Mouse (Mus musculus) limb, embryonic 11.5 days (tissue): ENCODE results near the gene Tbx19. TPM values are rescaled to one million over a fixed set of nuclear protein-coding genes. Genes with fewer than 3 reads are reported as not detected.

ENCODE experiments used
- ATAC-seq: fragments of 200-750 bp; cut with Nextera tagmentation; 2 replicates; pipeline ENCODE4 v1.8.0; 2017; ENCODE audit warnings: low read depth; ENCODE audit not compliant: insufficient number of reproducible peaks, low FRiP score, low TSS enrichment
- DNase-seq: peaks from one replicate; pipeline ENCODE4 v3.0.0-alpha.2; 2015; ENCODE audit warnings: low spot score
- H3K27ac ChIP-seq: fragments of 300-500 bp; sonication (generic); replicated peaks from 2 replicates; pipeline ENCODE4 v1.5.1; 2014; ENCODE audit warnings: low read depth, mild to moderate bottlenecking, low read length
- H3K27me3 ChIP-seq: fragments of 300-500 bp; sonication (generic); 2 replicates; pipeline ENCODE4 v1.6.1; 2014; ENCODE audit warnings: mild to moderate bottlenecking, low read length, mixed read lengths; ENCODE audit not compliant: control insufficient read depth, insufficient read depth
- H3K36me3 ChIP-seq: fragments of 300-500 bp; sonication (generic); 2 replicates; pipeline ENCODE4 v1.6.1; 2014; ENCODE audit warnings: mild to moderate bottlenecking, low read length, moderate library complexity, mixed read lengths; ENCODE audit not compliant: control insufficient read depth, insufficient read depth
- H3K4me1 ChIP-seq: fragments of 300-500 bp; sonication (generic); 2 replicates; pipeline ENCODE4 v1.6.1; 2014; ENCODE audit warnings: low read length, mixed read lengths; ENCODE audit not compliant: control insufficient read depth, insufficient read depth
- H3K4me2 ChIP-seq: fragments of 300-500 bp; sonication (generic); 2 replicates; pipeline ENCODE4 v1.6.1; 2014; ENCODE audit warnings: low read depth, mild to moderate bottlenecking, moderate library complexity; ENCODE audit not compliant: severe bottlenecking
- H3K4me3 ChIP-seq: fragments of 300-500 bp; sonication (generic); 2 replicates; pipeline ENCODE4 v1.5.1; 2014; ENCODE audit warnings: low read depth, low read length
- H3K9ac ChIP-seq: fragments of 300-500 bp; sonication (generic); 2 replicates; pipeline ENCODE4 v1.6.1; 2014; ENCODE audit warnings: mild to moderate bottlenecking, low read length
- H3K9me3 ChIP-seq: fragments of 300-500 bp; sonication (generic); 2 replicates; pipeline ENCODE4 v1.6.1; 2016; ENCODE audit warnings: low read length; ENCODE audit not compliant: control insufficient read depth
- WGBS: fragments of 180-500 bp; shearing (Covaris S2); extraction: QIAGEN DNeasy Blood & Tissue Kit; methylation state at CpG from one replicate; pipeline ENCODE4 v1.1.7; 2014; 5-methylcytosine and 5-hydroxymethylcytosine counted together
- polyA plus RNA-seq: library from polyadenylated mRNA; unstranded; fragments of >200 nt; fragmentation: Nextera tagmentation; extraction: Ambion mirVana; gene quantifications from 2 replicates; pipeline ENCODE4 v1.2.1, GENCODE M21; 2014

Tbx19 gene
- polyA plus RNA-seq, 1 experiment from 2014 or later, result 0.05 TPM

DNA sequence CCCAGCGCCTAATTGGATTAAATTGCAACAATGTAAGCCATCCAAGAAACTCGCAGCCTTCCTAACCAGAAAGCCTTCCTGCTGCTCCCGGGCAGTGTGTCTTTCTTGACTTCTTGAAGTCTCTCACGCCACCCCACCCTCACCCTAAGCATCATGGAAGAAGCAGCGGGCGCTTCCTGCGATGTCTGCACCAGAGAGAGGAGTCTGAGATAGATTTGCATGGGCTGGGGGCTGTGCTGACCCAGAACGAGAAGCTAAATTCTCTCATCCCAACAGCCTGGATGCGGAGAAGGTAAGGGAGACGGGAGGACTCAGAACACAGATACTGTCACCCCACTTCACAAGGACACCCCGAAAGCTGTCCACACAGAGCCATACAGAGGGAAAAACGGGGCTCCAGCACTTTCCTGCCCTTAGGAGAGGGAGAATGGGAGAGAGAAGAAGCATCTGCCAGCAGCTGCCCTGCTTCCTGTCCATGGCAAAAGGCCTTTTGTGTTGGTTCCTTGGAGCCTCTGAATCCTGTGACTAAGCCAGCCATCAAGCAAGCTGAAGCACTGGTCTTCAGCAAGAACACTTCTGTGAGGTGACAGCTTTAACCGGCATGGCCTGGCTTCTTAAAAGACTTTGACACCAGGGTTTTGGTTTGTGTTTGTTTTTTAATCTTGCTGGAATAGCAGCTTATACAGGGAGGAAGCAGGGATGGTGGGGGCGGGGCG is 41.4 kb downstream of the Tbx19 start:
- no peaks in the 10 kb centered on the region for H3K9me3 ChIP-seq
- H3K4me2 ChIP-seq, result no peak overlapping the region
- no peak for DNase-seq
- no peak overlapping the region for H3K27ac ChIP-seq
- 0 out of 2 replicates have a peak, but pooled peaks cover 3% of the 10 kb centered on the region for H3K4me1 ChIP-seq
- no peak overlapping the region for H3K4me3 ChIP-seq
- ATAC-seq, result no peak
- no peaks in the 10 kb centered on the region for H3K36me3 ChIP-seq
- no peak overlapping the region for H3K9ac ChIP-seq
- 69% methylated on average over 15 of the region's 15 CpGs for WGBS
- no peaks in the 10 kb centered on the region for H3K27me3 ChIP-seq

DNA sequence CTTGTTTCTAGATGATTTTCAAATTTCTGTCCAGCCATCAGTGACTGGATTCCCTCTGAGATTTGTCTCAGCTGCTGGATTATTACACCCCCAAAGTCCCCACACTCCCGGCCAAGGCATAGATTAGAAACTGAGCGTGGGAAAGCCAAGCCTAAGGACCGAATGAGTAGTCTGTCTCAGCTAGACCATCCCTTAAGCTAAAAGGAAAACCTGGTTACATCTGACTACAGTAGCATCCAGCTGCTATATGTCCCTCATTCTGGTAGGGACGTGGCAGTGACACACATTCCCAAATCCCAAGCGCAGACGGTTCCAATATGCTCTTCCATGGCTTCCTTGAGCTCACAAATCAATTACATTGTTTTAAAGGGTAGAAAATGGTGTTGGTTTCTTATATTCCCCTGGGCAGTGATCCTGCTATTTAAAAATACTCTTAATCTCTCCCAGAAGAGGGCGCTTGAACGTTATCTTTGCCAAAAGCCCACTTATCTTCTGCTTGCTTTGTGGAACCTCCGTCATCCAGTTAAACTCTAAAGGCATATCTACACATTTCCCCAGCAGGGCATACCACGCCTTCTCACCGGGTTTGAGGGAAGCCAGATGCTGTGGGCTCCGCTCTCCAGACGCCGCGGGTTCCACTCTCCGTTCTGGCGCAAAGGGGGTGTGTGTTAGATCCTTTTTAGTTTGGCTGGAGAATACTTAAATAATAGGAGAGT is 46.0 kb downstream of the Tbx19 start:
- WGBS, result 49% methylated on average over 17 of the region's 17 CpGs
- no peak overlapping the region for H3K9ac ChIP-seq
- no peaks in the 10 kb centered on the region for H3K27me3 ChIP-seq
- H3K4me1 ChIP-seq, result no peaks in the 10 kb centered on the region
- no peak for DNase-seq
- H3K4me2 ChIP-seq, result no peak overlapping the region
- ATAC-seq, result no peak
- no peaks in the 10 kb centered on the region for H3K9me3 ChIP-seq
- no peaks in the 10 kb centered on the region for H3K36me3 ChIP-seq
- H3K27ac ChIP-seq, result no peak overlapping the region
- no peak overlapping the region for H3K4me3 ChIP-seq

DNA sequence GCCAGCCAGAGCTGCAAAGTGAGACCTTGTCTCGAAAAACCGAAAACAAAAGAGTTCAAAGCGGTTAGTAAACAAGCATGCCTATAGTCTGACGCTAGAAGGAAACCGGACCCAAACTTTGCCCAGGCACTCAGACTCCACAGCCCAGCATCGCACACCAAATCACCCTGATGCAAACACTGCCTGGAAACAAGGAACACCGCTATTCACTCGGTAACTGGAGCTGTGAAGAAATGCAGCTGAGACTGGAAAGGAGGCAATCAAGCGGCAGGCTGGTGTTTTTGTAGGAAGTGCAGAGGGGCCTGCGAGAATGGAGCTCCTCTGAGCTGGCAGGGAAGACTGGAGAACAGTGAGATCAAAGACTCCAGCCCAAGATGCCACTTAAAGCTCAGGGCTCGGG is 46.9 kb downstream of the Tbx19 start:
- no peak for ATAC-seq
- DNase-seq, result no peak
- no peak overlapping the region for H3K9ac ChIP-seq
- H3K4me1 ChIP-seq, result no peaks in the 10 kb centered on the region
- H3K4me3 ChIP-seq, result no peak overlapping the region
- H3K27ac ChIP-seq, result no peak overlapping the region
- no peaks in the 10 kb centered on the region for H3K9me3 ChIP-seq
- no peak overlapping the region for H3K4me2 ChIP-seq
- H3K36me3 ChIP-seq, result no peaks in the 10 kb centered on the region
- no peaks in the 10 kb centered on the region for H3K27me3 ChIP-seq
- 37% methylated on average over 11 of the region's 11 CpGs for WGBS

DNA sequence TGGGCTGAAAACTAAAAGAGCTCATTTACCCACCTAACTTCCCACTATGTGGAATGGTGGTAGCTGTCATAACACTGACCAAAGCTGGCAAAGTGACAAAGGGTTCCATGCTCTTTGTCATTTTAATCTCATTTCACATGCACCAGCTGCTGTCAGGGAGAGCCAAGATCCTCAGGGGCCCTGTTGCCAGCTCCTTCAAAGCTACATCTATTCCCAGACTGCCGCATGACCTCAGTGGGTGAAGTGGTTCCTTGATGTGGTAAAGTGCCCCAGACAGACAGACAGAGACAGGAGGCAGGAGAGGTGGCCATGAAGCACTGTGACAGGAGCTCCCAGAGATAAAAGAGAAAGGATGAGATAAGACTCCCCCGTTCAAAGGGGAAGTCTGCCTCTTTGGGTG is 49.9 kb downstream of the Tbx19 start:
- no peak for ATAC-seq
- Histone ChIP-seq H3K4me2 (no peak overlapping the region), H3K9me3 (no peaks in the 10 kb centered on the region), H3K36me3 (no peaks in the 10 kb centered on the region), H3K27ac (no peak overlapping the region), H3K4me1 (no peaks in the 10 kb centered on the region), H3K4me3 (no peak overlapping the region), H3K9ac (no peak overlapping the region), H3K27me3 (no peaks in the 10 kb centered on the region)
- 56% methylated on average over 2 of the region's 2 CpGs for WGBS
- DNase-seq, result no peak

DNA sequence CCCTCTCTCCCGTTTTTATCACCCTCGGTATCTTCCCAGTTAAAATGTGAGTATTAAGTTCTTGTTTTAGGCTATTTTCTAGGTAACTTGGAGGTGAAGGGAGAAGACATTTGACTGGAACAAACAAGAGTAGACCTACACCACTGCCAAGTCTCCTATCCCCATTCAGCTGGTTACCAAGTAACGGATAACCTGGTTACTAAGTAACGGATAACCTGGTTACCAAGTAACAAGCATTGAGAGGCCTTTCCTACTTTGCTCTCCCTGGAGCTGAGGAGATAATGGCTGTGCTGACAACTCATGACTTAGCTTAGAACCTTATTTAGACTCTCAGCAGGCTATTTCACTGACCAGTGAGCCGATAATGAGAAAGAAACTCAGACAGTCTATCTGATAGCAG is 51.4 kb downstream of the Tbx19 start:
- 79% methylated on average over 5 of the region's 5 CpGs for WGBS
- Histone ChIP-seq H3K9ac (no peak overlapping the region), H3K4me1 (no peaks in the 10 kb centered on the region), H3K4me3 (no peak overlapping the region), H3K4me2 (no peak overlapping the region), H3K9me3 (no peaks in the 10 kb centered on the region), H3K36me3 (no peaks in the 10 kb centered on the region), H3K27me3 (no peaks in the 10 kb centered on the region), H3K27ac (no peak overlapping the region)
- DNase-seq (no peak), ATAC-seq (no peak)

DNA sequence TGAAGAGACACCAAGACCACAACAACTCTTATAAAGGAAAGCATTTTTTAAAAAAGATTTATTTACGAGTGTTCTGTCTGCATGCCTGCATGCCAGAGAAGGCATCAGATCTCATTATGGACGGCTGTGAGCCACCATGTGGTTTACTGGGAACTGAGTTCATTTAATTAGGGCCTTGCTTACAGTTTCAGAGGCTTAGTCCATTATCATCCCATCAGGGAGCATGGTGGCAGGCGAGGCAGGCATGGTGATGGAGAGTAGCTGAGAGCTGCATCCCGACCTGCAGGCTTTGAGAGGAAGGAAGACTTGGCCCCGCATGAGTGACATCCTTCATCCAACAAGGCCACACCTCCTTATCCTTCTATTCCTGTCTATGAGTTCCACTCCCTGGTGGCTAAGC is 52.1 kb downstream of the Tbx19 start:
- no peaks in the 10 kb centered on the region for H3K4me1 ChIP-seq
- H3K4me3 ChIP-seq, result no peak overlapping the region
- H3K9ac ChIP-seq, result no peak overlapping the region
- H3K4me2 ChIP-seq, result no peak overlapping the region
- ATAC-seq (no peak), DNase-seq (no peak)
- WGBS, result 49% methylated on average over 5 of the region's 5 CpGs
- H3K27me3 ChIP-seq, result no peaks in the 10 kb centered on the region
- H3K9me3 ChIP-seq, result no peaks in the 10 kb centered on the region
- no peaks in the 10 kb centered on the region for H3K36me3 ChIP-seq
- no peak overlapping the region for H3K27ac ChIP-seq

DNA sequence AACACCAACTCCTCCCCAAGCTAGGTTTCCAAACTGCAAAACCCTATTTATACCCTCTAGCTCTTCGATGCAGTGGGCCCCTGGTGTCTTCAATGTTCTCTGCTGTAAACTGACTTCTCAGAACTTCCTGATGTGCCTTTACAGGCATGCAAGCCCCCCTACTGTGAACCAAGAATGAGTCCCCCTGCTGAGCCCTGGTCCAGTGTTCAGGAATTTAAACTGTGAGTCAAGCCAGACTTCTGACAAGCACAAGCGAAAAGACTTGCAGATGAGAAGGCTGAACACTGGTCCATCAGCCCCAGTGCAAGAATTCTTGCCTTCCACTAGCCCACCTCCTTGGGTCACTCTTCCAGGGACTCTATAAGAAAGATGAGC is 54.6 kb downstream of the Tbx19 start:
- Histone ChIP-seq H3K4me3 (no peak overlapping the region), H3K9me3 (no peaks in the 10 kb centered on the region), H3K4me2 (no peak overlapping the region), H3K27ac (no peak overlapping the region), H3K4me1 (no peaks in the 10 kb centered on the region), H3K9ac (no peak overlapping the region), H3K36me3 (no peaks in the 10 kb centered on the region), H3K27me3 (no peaks in the 10 kb centered on the region)
- WGBS, result 77% methylated on average over 2 of the region's 2 CpGs
- no peak for DNase-seq
- no peak for ATAC-seq

DNA sequence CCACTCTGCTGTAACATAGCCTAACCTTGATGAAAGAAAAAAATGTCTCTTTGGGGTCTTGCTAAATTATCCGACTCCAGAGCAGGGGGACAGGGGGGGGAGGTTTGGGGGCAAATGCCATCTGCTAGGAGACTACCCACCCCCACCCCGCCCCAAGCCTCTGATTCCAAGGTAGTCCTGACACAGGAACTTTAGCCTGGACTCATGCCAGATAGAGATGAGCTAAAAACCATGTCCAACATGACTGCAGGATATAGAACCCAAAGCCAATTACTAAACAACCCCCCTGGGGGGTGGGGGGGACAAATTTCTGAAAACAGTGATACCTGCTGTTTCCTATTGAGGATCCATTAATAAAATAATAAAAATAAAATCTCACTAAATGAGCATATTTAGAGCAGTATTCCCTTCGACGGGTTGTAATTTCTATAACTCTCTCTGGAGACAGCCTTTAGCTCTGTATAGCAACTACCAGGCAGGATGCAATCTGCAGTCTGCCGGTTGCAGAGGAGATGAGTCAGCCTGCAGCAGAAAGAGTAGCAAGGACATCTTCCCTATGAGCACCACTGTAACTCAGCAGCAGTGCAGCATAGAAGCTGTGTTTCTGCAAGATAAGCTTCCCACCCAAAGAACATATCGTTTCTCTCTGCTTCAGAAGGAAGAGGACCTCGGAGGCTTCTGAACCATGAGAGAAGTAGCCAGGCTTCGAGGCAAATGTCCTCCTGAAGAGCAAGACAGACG is 55.1 kb downstream of the Tbx19 start:
- no peak overlapping the region for H3K27ac ChIP-seq
- 82% methylated on average over 9 of the region's 9 CpGs for WGBS
- DNase-seq (no peak), ATAC-seq (no peak)
- no peaks in the 10 kb centered on the region for H3K4me1 ChIP-seq
- no peak overlapping the region for H3K4me2 ChIP-seq
- no peaks in the 10 kb centered on the region for H3K9me3 ChIP-seq
- no peak overlapping the region; the same call in 1 of the 2 replicates for H3K9ac ChIP-seq
- no peaks in the 10 kb centered on the region for H3K36me3 ChIP-seq
- no peaks in the 10 kb centered on the region for H3K27me3 ChIP-seq
- H3K4me3 ChIP-seq, result no peak overlapping the region
